Mouse (Mus musculus) embryonic stem cell, embryonic (primary cell): ENCODE data around the gene Dysf.

ENCODE experiments used
- CTCF ChIA-PET, 4 experiments: fragments of 300-600 bp in 2 of 4; fragments of 350-600 bp in 2 of 4; sonication (Branson Sonifier 250); formaldehyde crosslinking; loops; one replicate each; lab custom pipeline; 2022; ENCODE audit warnings: inconsistent platforms in 2 of 4; lab: Charles Lee
- POLR2A ChIA-PET, 4 experiments: fragments of 300-600 bp in 2 of 4; fragments of 350-600 bp in 2 of 4; sonication (Branson Sonifier 250); formaldehyde crosslinking; loops; one replicate each; lab custom pipeline; 2022; ENCODE audit warnings: antibody characterized with exemption in 4 of 4, inconsistent platforms in 1 of 4; lab: Charles Lee

Dysf gene

GRCm38 (mm10) chr6:84028791-84029190 is 20.4 kb downstream of the Dysf start:
- CTCF ChIA-PET: no interaction called here
- POLR2A ChIA-PET: interaction anchor here in 3 of 4 experiments (1.1 to 1.7 kb wide), 7 partner anchors 11 to 31 kb away, joined by 3 to 11 read pairs (median 6); partner anchors contain the start of gene Dysf (in 1 of the 3)

- CTCF ChIA-PET: interaction anchor here in 2 of 4 experiments (0.6 to 1.0 kb wide), 4 partner anchors 9 to 65 kb away, joined by 3 to 4 read pairs (median 4); no protein-coding TSS in a partner anchor
- POLR2A ChIA-PET: interaction anchor here (0.8 to 1.7 kb wide), 12 partner anchors 10 to 198 kb away, joined by 3 to 11 read pairs (median 4); partner anchors contain the start of genes Dysf (in 2 of the 4) and Paip2b (in 2 of the 4)
Observed at GRCm38 (mm10) chr6:84029775-84030174, 21.4 kb downstream of the Dysf start.

- ChIA-PET CTCF (interaction anchor here in 1 of 4 experiments (0.6 kb wide), 1 partner anchor 144 kb away, joined by 3 read pairs; no protein-coding TSS in a partner anchor), POLR2A (interaction anchor here in 3 of 4 experiments (0.6 to 2.3 kb wide), 3 partner anchors 11 to 17 kb away, joined by 3 to 4 read pairs (median 3); no protein-coding TSS in a partner anchor)
Observed at GRCm38 (mm10) chr6:84032516-84032915, 24.1 kb downstream of the Dysf start.

GRCm38 (mm10) chr6:84043251-84043940 is 35.0 kb downstream of the Dysf start:
- ChIA-PET POLR2A (interaction anchor here in 3 of 4 experiments (0.7 to 3.8 kb wide), 15 partner anchors 8 to 346 kb away, joined by 3 to 38 read pairs (median 9); partner anchors contain the start of gene Dysf (in 1 of the 3)), CTCF (interaction anchor here in 3 of 4 experiments (0.5 to 2.5 kb wide), 5 partner anchors 19 to 432 kb away, joined by 3 to 15 read pairs (median 6); no protein-coding TSS in a partner anchor)

- POLR2A ChIA-PET: interaction anchor here (0.6 to 3.8 kb wide), 57 partner anchors 8 to 1061 kb away, joined by 3 to 38 read pairs (median 4); partner anchors contain the start of genes Dysf (in 3 of the 4), Paip2b (in 2 of the 4), Nagk (in 1 of the 4) and Zfp638 (in 1 of the 4)
- CTCF ChIA-PET: interaction anchor here in 3 of 4 experiments (0.5 to 2.5 kb wide), 13 partner anchors 9 to 1602 kb away, joined by 3 to 15 read pairs (median 4); partner anchors contain the start of gene Dysf (in 1 of the 3)
Observed at GRCm38 (mm10) chr6:84044679-84045078, 36.3 kb downstream of the Dysf start.

GRCm38 (mm10) chr6:84048856-84049255 is 40.5 kb downstream of the Dysf start:
- ChIA-PET POLR2A (interaction anchor here in 2 of 4 experiments (0.6 to 2.7 kb wide), 9 partner anchors 10 to 134 kb away, joined by 3 to 10 read pairs (median 6); partner anchors contain the start of gene Dysf (in 1 of the 2)), CTCF (interaction anchor here in 2 of 4 experiments (1.5 to 1.7 kb wide), 3 partner anchors 9 to 24 kb away, joined by 3 to 5 read pairs (median 4); no protein-coding TSS in a partner anchor)

- POLR2A ChIA-PET: interaction anchor here in 3 of 4 experiments (1.0 to 2.7 kb wide), 8 partner anchors 9 to 135 kb away, joined by 3 to 12 read pairs (median 5); no protein-coding TSS in a partner anchor
Observed at GRCm38 (mm10) chr6:84050238-84050637, 41.8 kb downstream of the Dysf start.

GRCm38 (mm10) chr6:84051032-84051431 is 42.6 kb downstream of the Dysf start:
- POLR2A ChIA-PET: interaction anchor here in 3 of 4 experiments (0.9 to 2.8 kb wide), 12 partner anchors 9 to 183 kb away, joined by 3 to 12 read pairs (median 4); no protein-coding TSS in a partner anchor

More at GRCm38 (mm10) chr6:84050238-84050637, 41.8 kb downstream of the Dysf start:
- CTCF ChIA-PET: interaction anchor here in 3 of 4 experiments (0.7 to 1.7 kb wide), 4 partner anchors 10 to 163 kb away, joined by 3 to 8 read pairs (median 3); no protein-coding TSS in a partner anchor

GRCm38 (mm10) chr6:84053874-84054530 is 45.6 kb downstream of the Dysf start:
- ChIA-PET POLR2A (interaction anchor here in 2 of 4 experiments (0.7 to 2.5 kb wide), 11 partner anchors 9 to 187 kb away, joined by 3 to 20 read pairs (median 3); partner anchors contain the start of genes Dysf (in 1 of the 2) and Zfp638 (in 1 of the 2)), CTCF (interaction anchor here in 3 of 4 experiments (0.6 to 1.9 kb wide), 6 partner anchors 8 to 19 kb away, joined by 4 to 13 read pairs (median 5); no protein-coding TSS in a partner anchor)

More at GRCm38 (mm10) chr6:84051032-84051431, 42.6 kb downstream of the Dysf start:
- CTCF ChIA-PET: interaction anchor here in 3 of 4 experiments (0.6 to 1.7 kb wide), 7 partner anchors 9 to 1986 kb away, joined by 3 to 7 read pairs (median 5); no protein-coding TSS in a partner anchor

GRCm38 (mm10) chr6:84055619-84056018 is 47.2 kb downstream of the Dysf start:
- POLR2A ChIA-PET: interaction anchor here in 2 of 4 experiments (0.7 to 2.1 kb wide), 3 partner anchors 11 to 341 kb away, joined by 3 to 4 read pairs (median 3); no protein-coding TSS in a partner anchor
- CTCF ChIA-PET: no interaction called here

- ChIA-PET POLR2A (interaction anchor here in 3 of 4 experiments (0.6 to 2.5 kb wide), 7 partner anchors 10 to 225 kb away, joined by 3 to 8 read pairs (median 5); partner anchors contain the start of genes Paip2b (in 1 of the 3) and Zfp638 (in 1 of the 3)), CTCF (interaction anchor here (0.5 to 7.2 kb wide), 4 partner anchors 11 to 148 kb away, joined by 3 to 47 read pairs (median 3); no protein-coding TSS in a partner anchor)
Observed at GRCm38 (mm10) chr6:84057216-84057615, 48.8 kb downstream of the Dysf start.

- ChIA-PET CTCF (interaction anchor here in 2 of 4 experiments (0.7 to 7.2 kb wide), 7 partner anchors 14 to 179 kb away, joined by 3 to 47 read pairs (median 6); partner anchors contain the start of gene Dysf (in 1 of the 2)), POLR2A (interaction anchor here (0.6 to 5.4 kb wide), 18 partner anchors 8 to 622 kb away, joined by 3 to 38 read pairs (median 5); partner anchors contain the start of genes Paip2b (in 1 of the 4) and Zfp638 (in 1 of the 4))
Observed at GRCm38 (mm10) chr6:84058671-84059141, 50.3 kb downstream of the Dysf start.

GRCm38 (mm10) chr6:84059771-84060414 is 51.5 kb downstream of the Dysf start:
- POLR2A ChIA-PET: interaction anchor here (0.6 to 5.4 kb wide), 26 partner anchors 8 to 272 kb away, joined by 3 to 38 read pairs (median 6); partner anchors contain the start of genes Nagk (in 1 of the 4), Paip2b (in 1 of the 4) and Zfp638 (in 1 of the 4)
- CTCF ChIA-PET: interaction anchor here (0.5 to 7.2 kb wide), 24 partner anchors 9 to 933 kb away, joined by 3 to 47 read pairs (median 5); partner anchors contain the start of genes Dysf (in 1 of the 4) and Zfp638 (in 1 of the 4)

- POLR2A ChIA-PET: interaction anchor here in 3 of 4 experiments (0.6 to 5.4 kb wide), 16 partner anchors 9 to 489 kb away, joined by 3 to 38 read pairs (median 8); partner anchors contain the start of gene Stambp (in 1 of the 3)
- CTCF ChIA-PET: interaction anchor here (0.6 to 7.2 kb wide), 32 partner anchors 8 to 1047 kb away, joined by 3 to 47 read pairs (median 4); partner anchors contain the start of gene Dysf (in 2 of the 4)
Observed at GRCm38 (mm10) chr6:84061328-84061727, 52.9 kb downstream of the Dysf start.

GRCm38 (mm10) chr6:84062541-84062940 is 54.2 kb downstream of the Dysf start:
- ChIA-PET POLR2A (interaction anchor here (0.6 to 5.4 kb wide), 14 partner anchors 10 to 511 kb away, joined by 3 to 38 read pairs (median 4); partner anchors contain the start of gene Dysf (in 1 of the 4)), CTCF (interaction anchor here (0.6 to 7.2 kb wide), 22 partner anchors 8 to 532 kb away, joined by 3 to 47 read pairs (median 6); partner anchors contain the start of gene Dysf (in 2 of the 4))
